Mouse (Mus musculus): Measurements from ENCODE around the gene Sphkap.

The Sphkap gene

DNA sequence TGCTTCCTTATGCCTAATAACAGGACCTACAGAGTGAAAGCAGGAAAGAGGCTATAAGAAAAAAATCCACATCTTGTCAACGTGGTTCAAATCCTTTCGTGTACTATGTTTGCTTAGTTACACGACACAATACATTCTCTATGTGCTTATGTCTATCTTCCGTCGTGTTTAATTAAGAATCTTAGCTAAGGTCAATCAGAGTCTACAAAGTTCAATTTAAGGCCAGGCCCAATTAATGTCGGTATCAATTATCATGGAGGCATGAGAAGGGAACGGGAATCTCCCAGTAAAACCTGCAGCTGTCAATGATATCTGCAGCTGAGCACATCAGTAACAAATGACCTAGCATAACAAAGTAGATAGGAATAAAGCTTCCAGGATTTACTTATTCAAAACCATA is 122.1 kb downstream of the Sphkap start:
- no peak for DNase-seq

DNA sequence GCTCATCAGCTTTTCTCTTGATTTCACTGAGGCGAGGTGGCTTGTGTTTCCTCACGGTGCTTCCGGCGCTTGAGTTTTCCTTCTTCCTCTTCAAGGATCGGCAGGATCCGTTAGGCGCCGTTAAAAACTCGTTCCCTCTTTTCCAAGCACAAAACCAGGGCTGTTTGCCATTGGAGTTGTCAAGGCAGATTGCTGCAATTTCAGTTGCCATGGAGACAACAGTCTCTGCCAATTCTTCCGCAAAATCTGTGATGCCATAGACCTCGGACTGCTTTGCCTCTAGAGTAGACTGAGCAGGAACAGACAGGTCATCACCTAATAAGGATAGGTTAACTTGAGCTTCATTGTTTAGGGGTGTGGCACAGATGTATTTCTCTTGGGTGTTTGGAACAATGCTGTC is 131.0 kb downstream of the Sphkap start:
- DNase-seq: no peak

DNA sequence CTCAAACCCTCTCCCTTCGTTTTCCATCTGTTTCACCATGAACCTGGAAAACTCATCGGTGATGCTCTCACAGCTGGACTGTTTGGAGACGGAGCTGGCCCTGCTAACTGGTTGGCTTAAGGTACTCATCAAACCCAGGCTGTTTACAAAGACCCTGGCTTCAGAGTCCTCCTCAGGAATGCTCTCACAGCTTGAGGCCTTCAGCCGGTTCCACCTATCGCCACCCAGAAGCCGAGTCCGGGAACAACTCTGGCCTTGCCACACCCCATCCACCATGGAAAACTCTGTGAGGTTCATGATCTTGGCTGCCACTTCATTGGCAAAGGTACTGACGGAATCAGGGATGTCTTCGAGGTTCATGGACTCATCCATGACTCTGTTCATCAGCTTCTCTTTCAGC is 131.4 kb downstream of the Sphkap start:
- DNase-seq: no peak

DNA sequence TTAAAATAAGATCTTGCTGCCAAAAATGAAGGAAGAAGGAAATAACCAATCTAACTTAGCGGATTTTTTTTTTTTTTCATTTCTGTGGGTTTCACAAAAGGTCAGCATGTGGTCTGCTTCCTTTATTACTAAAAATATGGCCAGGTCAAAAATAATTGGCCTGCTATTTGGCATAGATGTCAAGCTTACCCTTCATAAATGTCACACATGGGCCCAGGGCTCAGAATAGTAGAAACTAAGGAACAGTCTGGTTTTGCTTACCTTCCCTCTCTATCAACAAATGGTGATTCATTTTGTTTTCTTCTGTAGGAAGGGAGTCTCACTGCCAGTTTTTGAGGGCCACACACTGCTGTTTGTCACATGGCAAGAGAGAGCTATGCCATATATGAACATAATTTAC is 156.3 kb downstream of the Sphkap start:
- DNase-seq: no peak

DNA sequence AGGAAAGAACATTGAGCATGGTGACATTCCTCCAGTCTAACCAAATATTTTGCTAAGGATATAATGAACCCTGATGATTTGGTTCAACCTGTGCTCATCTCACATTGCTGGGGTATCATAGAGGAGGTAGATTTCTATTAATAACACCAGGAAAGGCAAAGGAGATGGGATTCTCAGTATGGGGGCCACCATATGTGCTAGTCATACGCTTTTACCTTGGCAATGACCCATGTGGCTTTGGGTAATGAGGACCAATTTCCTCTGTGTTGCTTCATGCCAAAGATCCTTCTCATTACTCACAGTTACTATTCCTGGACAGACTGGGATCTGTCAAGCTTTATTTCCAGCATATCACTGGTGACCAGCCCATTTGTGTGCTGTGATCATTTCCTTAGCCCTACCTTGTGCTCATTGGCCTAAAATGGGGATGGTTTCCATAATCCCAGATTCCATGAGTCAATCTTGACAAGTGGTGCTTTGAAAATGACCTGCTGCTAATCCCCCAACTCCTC is 159.7 kb downstream of the Sphkap start:
- DNase-seq: no peak

DNA sequence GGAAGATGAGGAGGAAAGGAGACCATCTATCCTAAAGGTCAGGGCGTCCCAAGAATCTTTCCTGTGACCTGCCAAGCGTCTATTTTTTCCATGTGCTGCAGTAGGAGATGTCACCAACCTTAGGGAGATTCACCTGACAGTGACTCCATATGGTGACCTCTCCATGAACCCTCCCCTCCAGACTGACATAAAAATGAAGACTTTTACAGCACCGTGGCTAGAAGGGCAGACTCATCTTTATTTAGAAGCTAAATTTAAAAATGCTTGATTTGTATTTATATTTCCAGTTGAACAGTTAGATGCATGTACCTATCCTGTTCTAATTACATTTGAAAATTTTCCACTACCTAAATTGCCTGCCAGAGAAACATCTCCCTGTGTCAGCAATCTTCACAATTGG is 180.1 kb downstream of the Sphkap start:
- DNase-seq: no peak

DNA sequence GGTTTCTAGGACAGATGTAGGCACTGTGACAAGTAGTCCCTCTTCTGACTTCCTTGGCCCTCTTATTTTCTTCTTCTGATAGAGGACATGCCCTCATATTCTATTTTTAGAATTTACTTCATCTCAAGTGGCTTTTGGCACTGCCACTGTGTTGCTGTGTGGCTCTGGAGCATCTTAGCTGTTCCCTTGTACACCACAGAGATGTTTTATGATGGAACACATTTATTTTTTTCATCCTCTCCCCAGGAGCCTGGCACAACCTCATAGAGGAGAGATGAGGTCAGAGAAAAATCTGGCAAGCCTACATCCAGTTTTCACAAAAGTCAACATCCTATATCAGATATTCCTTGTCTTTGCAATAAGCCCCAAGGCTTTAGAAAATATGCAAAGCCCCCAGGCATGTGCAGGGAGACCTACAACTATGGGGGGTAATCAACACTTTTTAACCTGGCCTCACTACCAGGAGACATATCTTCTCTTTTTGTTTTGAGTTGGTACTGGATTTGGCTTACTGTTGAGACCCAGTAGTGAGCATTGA is 183.5 kb downstream of the Sphkap start:
- no peak for DNase-seq

DNA sequence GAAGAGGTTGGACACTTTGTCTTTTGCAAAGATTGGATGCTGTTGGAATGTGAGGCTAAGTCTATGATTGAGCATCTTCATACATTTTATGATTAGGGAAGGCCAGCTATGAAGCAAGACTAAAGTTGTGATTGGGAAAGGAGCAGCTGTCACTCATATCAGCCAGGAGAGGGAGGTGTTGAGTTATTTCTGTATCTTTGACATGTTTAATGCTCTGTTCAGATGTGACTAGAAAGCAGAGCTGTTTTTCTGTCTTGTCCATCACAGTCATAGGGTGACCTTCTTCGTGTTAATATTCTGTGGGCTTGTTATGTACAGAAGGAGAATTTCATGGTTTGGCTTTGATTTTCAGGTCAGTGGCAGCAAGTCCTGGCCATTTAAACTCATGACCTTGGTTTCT is 184.9 kb downstream of the Sphkap start:
- DNase-seq: no peak

DNA sequence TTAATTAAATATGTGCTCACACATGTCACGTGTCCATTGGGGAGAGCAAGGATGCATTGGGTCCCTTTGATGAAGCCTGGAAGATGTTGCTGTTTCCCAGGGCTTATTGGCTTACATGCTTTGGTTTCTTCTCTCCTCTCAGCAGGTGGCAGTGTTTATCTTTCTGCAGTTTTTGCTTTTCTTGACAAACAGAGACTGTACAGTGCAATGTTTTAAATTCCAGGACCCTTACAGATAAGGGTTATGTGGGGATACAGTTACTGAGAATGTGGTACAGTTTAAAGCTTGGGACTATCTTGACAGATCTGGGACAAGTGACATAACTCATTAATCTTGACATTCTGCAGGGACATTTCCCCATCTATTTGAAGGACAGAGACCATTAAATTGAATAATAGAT is 189.7 kb downstream of the Sphkap start:
- DNase-seq: no peak

DNA sequence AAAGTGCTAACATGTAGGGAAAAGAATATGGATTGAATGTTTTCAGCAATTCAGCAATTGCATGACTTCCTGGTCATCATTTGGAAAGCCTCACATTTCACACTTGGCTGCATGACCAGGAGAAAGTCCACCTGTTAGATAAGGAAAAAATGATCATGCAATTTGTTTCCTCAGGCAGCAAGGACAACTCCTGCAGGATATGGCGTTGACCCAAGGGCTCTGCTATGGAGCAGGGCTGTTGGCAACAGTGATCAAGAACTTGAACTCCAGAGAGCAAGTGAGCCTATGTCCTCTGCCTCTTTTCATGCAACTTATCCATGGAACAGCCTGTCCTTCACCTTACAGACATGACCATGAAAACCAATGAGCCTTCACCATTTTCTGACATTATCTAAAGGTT is 198.0 kb downstream of the Sphkap start:
- no peak for DNase-seq
